Mouse (Mus musculus): ENCODE measurements around the gene 1600014C10Rik. TPM values are rescaled to one million over a fixed set of nuclear protein-coding genes. Genes with fewer than 3 reads are reported as not detected.

The 1600014C10Rik gene
- polyA plus RNA-seq, 1 experiment from 2014 or later: 18.5 TPM

GRCm38 (mm10) chr7:38167724-38168141 lies 15.3 kb upstream of the 1600014C10Rik start:
- Histone ChIP-seq H3K27ac (no peak overlapping the region), H3K4me3 (replicated peaks; ENCODE audit: low read depth, low read length) (no peak overlapping the region), H3K27me3 (ENCODE audit: insufficient read depth, low read length) (no peaks in the 10 kb centered on the region), H3K9ac (ENCODE audit: low read depth, low read length) (no peak overlapping the region), H3K36me3 (ENCODE audit: insufficient read depth, low read length) (no peaks in the 10 kb centered on the region), H3K4me1 (replicated peaks; ENCODE audit: insufficient read depth, low read length) (no peaks in the 10 kb centered on the region), H3K4me2 (ENCODE audit: low read length) (peak overlapping the region; percentile 38; the same call in 1 of the 2 replicates), H3K9me3 (replicated peaks; ENCODE audit: low read length) (no peaks in the 10 kb centered on the region)
- ATAC-seq (replicated peaks; ENCODE audit: low FRiP score, low read depth) (no peak), DNase-seq (ENCODE audit: low spot score) (peak; percentile 85)
- peak; percentile 78 for TF ChIP-seq CTCF (IDR thresholded peaks at IDR 0.05; ENCODE audit: low read depth)
- WGBS: 14% methylated on average over 11 of the region's 11 CpGs

GRCm38 (mm10) chr7:38173871-38174270 lies 9.1 kb upstream of the 1600014C10Rik start:
- no peak for TF ChIP-seq CTCF (IDR thresholded peaks at IDR 0.05; ENCODE audit: low read depth)
- no peaks in the 10 kb centered on the region for H3K27me3 ChIP-seq (ENCODE audit: insufficient read depth, low read length)
- peak overlapping the region; percentile 38 for H3K9ac ChIP-seq (ENCODE audit: low read depth, low read length)
- ATAC-seq (replicated peaks; ENCODE audit: low FRiP score, low read depth) (no peak), DNase-seq (ENCODE audit: low spot score) (no peak)
- peak overlapping the region; percentile 52 for H3K4me2 ChIP-seq (ENCODE audit: low read length)
- peak overlapping the region; percentile 17; the same call in 1 of the 2 replicates for H3K4me3 ChIP-seq (replicated peaks; ENCODE audit: low read depth, low read length)
- H3K9me3 ChIP-seq (replicated peaks; ENCODE audit: low read length): no peaks in the 10 kb centered on the region
- H3K36me3 ChIP-seq (ENCODE audit: insufficient read depth, low read length): no peaks in the 10 kb centered on the region
- H3K4me1 ChIP-seq (replicated peaks; ENCODE audit: insufficient read depth, low read length): 0 out of 2 replicates have a peak, but pooled peaks cover 4% of the 10 kb centered on the region
- WGBS: 27% methylated on average over 14 of the region's 14 CpGs
- no peak overlapping the region for H3K27ac ChIP-seq

- WGBS: 17% methylated on average over 31 of the region's 31 CpGs
- ATAC-seq (replicated peaks; ENCODE audit: low FRiP score, low read depth) (no peak; the same call in 1 of the 2 replicates), DNase-seq (ENCODE audit: low spot score) (peak; percentile 36)
- peak overlapping the region; percentile 38 for H3K9ac ChIP-seq (ENCODE audit: low read depth, low read length)
- H3K4me2 ChIP-seq (ENCODE audit: low read length): peak overlapping the region; percentile 52
- TF ChIP-seq CTCF (IDR thresholded peaks at IDR 0.05; ENCODE audit: low read depth): no peak
- H3K4me1 ChIP-seq (replicated peaks; ENCODE audit: insufficient read depth, low read length): 0 out of 2 replicates have a peak, but pooled peaks cover 4% of the 10 kb centered on the region
- no peaks in the 10 kb centered on the region for H3K36me3 ChIP-seq (ENCODE audit: insufficient read depth, low read length)
- no peaks in the 10 kb centered on the region for H3K27me3 ChIP-seq (ENCODE audit: insufficient read depth, low read length)
- no peak overlapping the region for H3K27ac ChIP-seq
- H3K9me3 ChIP-seq (replicated peaks; ENCODE audit: low read length): no peaks in the 10 kb centered on the region
- H3K4me3 ChIP-seq (replicated peaks; ENCODE audit: low read depth, low read length): peak overlapping the region; percentile 17; the same call in 1 of the 2 replicates
Measured at GRCm38 (mm10) chr7:38174321-38175148, 8.5 kb upstream of the 1600014C10Rik start.

GRCm38 (mm10) chr7:38176056-38176455 lies 7.0 kb upstream of the 1600014C10Rik start:
- Histone ChIP-seq H3K9ac (ENCODE audit: low read depth, low read length) (no peak overlapping the region), H3K4me1 (replicated peaks; ENCODE audit: insufficient read depth, low read length) (0 out of 2 replicates have a peak, but pooled peaks cover 4% of the 10 kb centered on the region), H3K27ac (no peak overlapping the region), H3K4me3 (replicated peaks; ENCODE audit: low read depth, low read length) (no peak overlapping the region), H3K36me3 (ENCODE audit: insufficient read depth, low read length) (no peaks in the 10 kb centered on the region), H3K9me3 (replicated peaks; ENCODE audit: low read length) (no peaks in the 10 kb centered on the region), H3K27me3 (ENCODE audit: insufficient read depth, low read length) (no peaks in the 10 kb centered on the region), H3K4me2 (ENCODE audit: low read length) (no peak overlapping the region)
- DNase-seq (ENCODE audit: low spot score) (no peak), ATAC-seq (replicated peaks; ENCODE audit: low FRiP score, low read depth) (no peak)
- WGBS: 70% methylated on average over 3 of the region's 3 CpGs
- TF ChIP-seq CTCF (IDR thresholded peaks at IDR 0.05; ENCODE audit: low read depth): no peak

- no peak for DNase-seq (ENCODE audit: low spot score)
- Histone ChIP-seq H3K4me1 (replicated peaks; ENCODE audit: insufficient read depth, low read length) (peaks cover 9% of the 10 kb centered on the region), H3K27ac (no peak overlapping the region), H3K27me3 (ENCODE audit: insufficient read depth, low read length) (no peaks in the 10 kb centered on the region), H3K9ac (ENCODE audit: low read depth, low read length) (no peak overlapping the region), H3K36me3 (ENCODE audit: insufficient read depth, low read length) (no peaks in the 10 kb centered on the region), H3K4me3 (replicated peaks; ENCODE audit: low read depth, low read length) (no peak overlapping the region), H3K9me3 (replicated peaks; ENCODE audit: low read length) (no peaks in the 10 kb centered on the region), H3K4me2 (ENCODE audit: low read length) (no peak overlapping the region)
- TF ChIP-seq CTCF (IDR thresholded peaks at IDR 0.05; ENCODE audit: low read depth): no peak
- WGBS: 68% methylated on average over 3 of the region's 3 CpGs
- ATAC-seq (replicated peaks; ENCODE audit: low FRiP score, low read depth): no peak
Measured at GRCm38 (mm10) chr7:38179896-38180295, 3.1 kb upstream of the 1600014C10Rik start.

- no peak for TF ChIP-seq CTCF (IDR thresholded peaks at IDR 0.05; ENCODE audit: low read depth)
- H3K27me3 ChIP-seq (ENCODE audit: insufficient read depth, low read length): no peaks in the 10 kb centered on the region
- no peak overlapping the region for H3K4me3 ChIP-seq (replicated peaks; ENCODE audit: low read depth, low read length)
- H3K27ac ChIP-seq: no peak overlapping the region
- H3K4me2 ChIP-seq (ENCODE audit: low read length): no peak overlapping the region
- 83% methylated on average over 2 of the region's 2 CpGs for WGBS
- H3K4me1 ChIP-seq (replicated peaks; ENCODE audit: insufficient read depth, low read length): peaks cover 9% of the 10 kb centered on the region
- H3K36me3 ChIP-seq (ENCODE audit: insufficient read depth, low read length): no peaks in the 10 kb centered on the region
- no peak overlapping the region for H3K9ac ChIP-seq (ENCODE audit: low read depth, low read length)
- DNase-seq (ENCODE audit: low spot score) (no peak), ATAC-seq (replicated peaks; ENCODE audit: low FRiP score, low read depth) (no peak)
- H3K9me3 ChIP-seq (replicated peaks; ENCODE audit: low read length): no peaks in the 10 kb centered on the region
Measured at GRCm38 (mm10) chr7:38181366-38181765, 1.7 kb upstream of the 1600014C10Rik start.

Data from kidney, postnatal 0 days (tissue).